Mouse (Mus musculus): ENCODE measurements at regions not wholly inside any gene's neighbourhood (a gene's known extent, or its start where the extent isn't known, plus 50 kb on each side); places are given as distances from the start of the nearest gene placed in this dataset.

DNA sequence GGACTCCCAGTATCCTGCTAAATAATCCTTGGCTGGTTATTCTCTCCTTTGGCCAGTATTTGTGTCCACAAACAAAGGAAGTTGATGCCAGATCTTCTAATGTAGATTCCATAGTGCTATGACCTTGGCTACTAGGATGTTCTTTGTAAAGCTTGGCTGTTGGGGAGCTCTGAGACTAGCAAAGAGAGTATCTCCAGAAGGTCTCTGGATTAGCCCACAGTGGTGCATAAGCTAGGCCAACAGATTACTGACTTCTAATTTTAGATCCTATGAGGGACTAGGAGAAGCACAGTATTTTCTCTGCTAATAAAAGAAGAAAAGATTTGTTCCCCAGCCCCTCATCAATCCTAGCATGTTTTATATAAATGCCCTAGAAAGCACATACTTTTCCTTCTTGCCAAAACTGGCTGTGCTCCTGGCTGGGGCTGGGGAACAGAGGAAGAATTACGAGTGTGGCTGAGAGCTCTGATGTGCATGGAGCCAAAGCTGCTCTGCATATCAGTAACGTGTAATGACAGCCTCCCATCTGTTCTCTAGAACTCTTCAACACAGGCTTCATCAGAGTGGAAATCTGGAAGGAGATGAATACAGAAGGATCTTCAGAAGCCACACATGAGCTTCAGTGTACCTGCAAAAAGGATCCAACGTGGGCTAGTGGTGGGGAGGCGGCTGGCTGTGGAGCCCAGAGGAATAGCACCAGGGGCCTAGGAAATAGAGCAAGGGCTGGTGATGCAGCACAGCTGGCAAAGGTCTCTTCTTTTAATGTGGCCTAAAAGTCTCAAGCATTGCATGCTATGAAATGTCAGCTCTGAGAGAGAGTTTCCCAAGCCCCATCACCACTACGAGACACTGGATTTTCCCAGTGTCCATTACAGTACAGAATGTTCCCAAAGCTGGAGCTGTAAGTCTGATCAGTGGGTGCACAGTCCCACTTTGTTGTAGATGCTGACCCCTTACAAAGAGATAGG is 283.0 kb upstream of the Plxna2 start:
- no peak for DNase-seq (ENCODE audit: low read depth, low spot score)

DNA sequence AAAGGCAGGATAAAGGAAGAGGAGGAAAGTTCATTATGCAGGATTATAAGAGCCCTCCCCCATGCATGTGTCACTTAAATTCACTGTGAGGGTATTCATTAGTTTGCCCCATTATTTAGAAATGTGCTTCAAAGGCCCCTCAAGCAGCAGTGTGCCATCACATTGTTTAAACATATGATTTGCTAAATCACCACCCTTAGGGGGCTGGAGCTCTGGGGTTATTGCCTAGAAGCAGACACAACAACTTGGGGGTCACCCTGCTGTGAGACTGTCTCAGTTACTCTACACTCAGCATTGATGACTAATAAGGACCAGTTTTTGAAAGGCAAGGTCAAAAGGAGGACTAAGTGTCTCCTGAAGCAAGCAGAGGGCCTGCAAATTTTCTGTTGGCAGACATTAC is 285.4 kb upstream of the Plxna2 start:
- DNase-seq (ENCODE audit: low read depth, low spot score), result no peak

DNA sequence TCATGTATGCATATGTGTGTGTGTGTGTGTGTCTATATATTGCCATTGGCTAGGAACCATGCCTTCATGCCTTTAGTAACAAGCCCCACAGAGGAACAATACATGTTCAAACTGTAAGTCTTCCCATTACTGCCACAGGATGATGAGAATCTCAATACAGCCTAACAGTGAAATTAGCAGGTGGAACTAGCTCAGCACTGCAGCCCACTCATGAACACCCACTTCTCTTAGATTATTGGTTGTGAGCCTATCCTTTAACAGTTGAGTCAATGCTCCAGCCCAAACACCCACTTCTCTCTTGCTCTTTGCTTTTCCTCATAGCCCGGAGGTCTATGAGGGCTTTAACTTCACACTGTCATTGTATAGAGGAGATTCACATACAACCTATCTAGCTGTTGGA is 287.5 kb upstream of the Plxna2 start:
- no peak for DNase-seq (ENCODE audit: low read depth, low spot score)

DNA sequence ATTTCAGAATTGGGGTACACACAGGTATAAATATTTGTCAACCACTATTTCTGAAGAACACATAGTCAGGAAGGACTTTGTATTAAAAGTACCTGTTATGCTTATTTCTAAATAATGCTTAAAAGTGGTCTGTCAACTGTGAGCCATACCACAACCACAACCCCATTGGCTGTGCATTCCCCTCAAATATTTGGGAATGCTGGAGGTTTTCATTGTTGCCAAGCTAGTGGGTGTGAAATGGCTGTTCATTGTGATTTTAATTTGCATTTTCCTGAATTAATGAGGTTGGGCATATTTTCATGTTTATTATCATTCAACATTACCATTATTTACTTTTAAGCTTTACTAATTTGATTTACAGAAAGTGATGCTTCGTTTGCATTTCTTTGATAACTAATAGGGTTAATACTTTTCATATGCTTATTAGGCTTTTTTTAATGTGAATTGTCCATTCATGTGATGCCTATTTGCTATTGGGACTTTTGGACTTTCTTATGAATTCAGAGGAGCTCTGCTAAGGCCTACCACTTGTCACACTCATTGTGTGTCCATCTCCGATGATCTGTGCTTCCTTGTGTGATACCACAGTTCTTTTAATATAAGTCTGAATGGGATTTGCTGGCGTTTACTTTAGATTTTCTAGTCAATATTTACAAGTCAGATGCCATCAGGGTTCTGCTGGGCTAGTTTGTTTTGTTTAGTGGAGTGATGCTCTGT is 297.5 kb upstream of the Plxna2 start:
- no peak for DNase-seq (ENCODE audit: low read depth, low spot score)

DNA sequence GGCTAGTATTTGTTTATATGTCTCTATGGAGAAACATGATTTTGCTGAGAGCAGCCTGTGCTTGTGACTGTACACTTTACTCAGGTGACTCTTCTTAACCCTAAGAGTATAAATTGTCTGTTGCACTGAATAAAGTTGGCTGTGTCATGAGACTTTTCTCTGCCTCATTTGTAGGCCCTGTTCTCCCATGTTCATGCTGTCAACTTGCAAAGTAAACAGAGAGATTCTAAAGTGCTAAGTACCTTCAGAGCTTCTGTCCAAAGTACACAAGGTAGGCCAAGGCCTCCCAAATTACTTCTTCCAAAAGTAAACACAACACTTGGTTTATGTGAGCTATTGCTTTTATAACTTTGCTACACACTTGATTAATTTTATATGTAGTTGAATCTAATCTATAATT is 299.7 kb upstream of the Plxna2 start:
- DNase-seq (ENCODE audit: low read depth, low spot score), result no peak

DNA sequence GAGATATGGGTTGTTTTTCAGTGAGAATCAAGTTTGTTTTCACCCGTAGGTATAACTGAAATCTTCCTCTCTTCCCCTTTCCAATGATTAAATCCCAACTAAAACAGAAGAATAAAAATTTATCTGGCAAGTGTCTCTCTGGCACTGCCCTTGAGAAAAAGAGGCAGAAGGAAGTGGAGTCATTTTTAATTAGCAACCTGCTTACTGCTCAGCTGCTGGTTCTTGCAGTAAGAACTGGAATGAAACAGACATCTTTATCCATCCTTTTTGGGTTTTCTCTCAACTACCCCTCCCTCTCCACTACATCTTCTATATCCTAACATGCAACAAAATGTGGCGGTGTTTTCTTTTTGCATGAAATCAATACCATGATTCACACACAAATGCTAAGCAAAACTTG is 302.4 kb upstream of the Plxna2 start:
- DNase-seq (ENCODE audit: low read depth, low spot score), result no peak

DNA sequence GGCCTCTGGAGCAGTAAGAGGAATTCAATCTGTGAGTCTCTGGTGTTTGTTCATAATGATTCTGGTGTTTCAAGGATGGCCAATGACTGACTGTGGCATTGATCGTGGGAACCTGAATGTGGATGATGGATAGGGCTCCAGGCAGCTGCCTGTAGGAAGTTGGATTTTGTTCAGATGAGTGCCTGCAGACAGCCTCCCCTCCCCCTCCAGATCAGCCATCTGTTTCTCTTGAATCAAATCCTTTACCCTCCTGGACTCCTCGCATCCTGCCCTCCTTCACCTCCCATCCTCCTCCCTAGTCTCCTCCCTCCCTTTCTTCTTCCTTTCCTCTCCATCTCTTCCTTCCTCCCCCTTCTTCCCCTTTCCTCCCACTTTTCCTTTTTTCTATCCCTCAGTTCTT is 307.6 kb upstream of the Plxna2 start:
- DNase-seq (ENCODE audit: low read depth, low spot score), result no peak

DNA sequence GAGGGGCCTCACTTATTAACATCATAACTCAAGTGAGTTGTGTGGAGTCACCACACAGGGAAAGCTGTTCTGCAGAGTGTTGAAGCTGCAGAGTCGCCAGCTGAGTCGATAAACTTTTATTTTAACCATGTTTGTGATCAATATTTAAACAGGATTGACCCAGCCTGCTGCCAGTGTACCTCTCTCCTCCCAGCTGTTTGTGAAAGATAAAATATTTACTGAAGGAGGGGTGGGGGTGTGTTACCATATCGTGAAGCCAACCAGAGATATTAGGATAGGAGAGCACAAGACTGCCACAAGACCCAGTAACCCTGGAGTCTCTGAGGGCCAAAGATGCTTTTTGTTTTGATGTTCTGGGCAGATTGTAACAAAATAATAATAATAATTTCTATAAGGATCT is 309.4 kb upstream of the Plxna2 start:
- no peak for DNase-seq (ENCODE audit: low read depth, low spot score)

DNA sequence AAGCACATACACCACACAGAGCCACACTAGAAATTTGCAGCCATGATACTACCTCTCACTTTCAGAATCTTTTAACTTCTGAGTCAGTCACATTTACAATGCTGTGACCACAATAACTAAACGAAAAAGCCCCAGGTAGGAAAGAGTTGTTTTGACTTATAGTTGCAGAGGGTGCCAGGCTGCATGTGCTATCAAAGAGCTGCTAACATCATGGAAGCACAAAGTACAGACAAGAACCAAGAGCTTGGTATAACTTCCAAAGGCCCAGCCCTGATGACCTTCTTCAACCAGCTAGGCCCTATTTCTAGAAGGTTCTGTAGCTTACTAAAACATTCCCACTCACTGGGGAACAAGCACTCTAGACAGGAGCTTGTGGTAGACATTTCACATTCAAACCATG is 314.1 kb upstream of the Plxna2 start:
- DNase-seq (ENCODE audit: low read depth, low spot score), result no peak

DNA sequence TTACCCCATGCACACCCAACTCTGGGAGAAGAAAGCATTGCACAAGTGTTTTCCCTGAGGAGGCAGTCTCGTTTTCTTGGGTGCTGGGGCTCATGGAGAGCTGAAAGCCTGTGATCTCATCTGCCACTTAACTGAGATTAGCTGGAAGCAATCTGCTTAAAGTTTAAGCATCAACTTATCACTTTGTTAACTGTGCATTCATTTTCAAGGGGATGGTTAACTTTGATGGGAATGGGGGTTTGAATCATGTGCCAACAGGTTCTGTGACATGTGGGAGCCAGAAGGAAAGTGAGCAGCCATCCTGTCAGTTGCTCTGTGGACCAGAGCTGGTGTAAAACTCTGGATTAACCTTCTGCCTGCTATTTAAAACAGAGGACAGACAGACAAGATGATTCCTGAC is 315.2 kb upstream of the Plxna2 start:
- no peak for DNase-seq (ENCODE audit: low read depth, low spot score)

DNA sequence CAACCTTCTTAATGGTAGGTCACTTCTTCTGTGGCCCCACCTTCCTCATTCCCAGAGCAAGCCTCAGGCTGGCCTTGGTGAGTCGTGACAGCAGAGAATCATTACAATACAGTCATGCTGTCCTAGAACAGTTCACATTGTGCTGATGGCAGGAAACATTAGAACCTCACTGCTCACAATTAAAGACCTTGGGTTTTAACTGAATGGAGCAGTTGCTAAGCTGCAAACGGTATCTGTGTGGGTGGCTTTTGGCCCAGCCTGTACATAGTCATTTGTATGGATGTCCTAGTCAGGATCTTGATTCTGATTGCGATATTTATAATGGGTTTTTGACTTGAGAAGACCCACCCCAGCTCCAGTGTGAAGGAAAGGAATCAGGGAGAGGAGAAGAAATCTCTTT is 336.1 kb upstream of the Plxna2 start:
- DNase-seq (ENCODE audit: low read depth, low spot score), result no peak

DNA sequence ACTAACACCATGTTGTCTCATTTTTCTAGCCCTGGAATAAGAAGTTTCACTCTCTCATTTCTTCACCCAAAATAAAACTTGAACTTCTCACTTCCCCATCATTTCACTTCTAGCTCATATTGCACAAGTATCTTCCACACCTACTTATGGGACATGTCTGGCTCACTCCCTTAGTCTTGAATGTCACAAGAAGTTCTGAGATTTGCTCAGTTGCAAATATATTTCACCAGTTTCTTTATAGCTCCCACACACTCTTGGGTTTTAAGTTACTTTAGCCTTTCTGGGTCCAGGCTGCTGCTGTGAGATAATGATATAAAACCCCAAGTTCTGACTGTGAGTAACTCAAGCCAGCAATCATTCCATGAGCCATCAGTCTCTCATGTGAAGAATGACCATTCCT is 350.0 kb upstream of the Plxna2 start:
- no peak for DNase-seq (ENCODE audit: low read depth, low spot score)

DNA sequence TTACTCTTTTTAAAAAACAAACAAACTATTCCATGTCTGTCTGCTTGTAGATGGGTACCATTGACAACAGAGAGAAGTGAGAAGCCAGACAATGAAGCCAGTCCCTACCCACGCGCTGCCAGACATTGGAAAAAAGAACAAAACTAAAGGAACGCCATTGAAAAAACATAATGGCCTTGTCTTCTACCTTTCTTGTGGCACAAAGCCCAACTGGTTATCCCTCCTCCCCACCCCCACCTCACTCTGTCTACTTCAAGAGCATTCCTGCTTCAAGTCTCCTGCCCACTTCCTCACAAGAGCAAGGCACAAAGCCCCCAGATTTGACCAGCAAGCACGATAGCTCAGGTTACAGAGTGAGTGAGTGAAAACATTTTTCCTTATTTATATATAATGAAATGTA is 355.6 kb upstream of the Plxna2 start:
- DNase-seq (ENCODE audit: low read depth, low spot score), result no peak

DNA sequence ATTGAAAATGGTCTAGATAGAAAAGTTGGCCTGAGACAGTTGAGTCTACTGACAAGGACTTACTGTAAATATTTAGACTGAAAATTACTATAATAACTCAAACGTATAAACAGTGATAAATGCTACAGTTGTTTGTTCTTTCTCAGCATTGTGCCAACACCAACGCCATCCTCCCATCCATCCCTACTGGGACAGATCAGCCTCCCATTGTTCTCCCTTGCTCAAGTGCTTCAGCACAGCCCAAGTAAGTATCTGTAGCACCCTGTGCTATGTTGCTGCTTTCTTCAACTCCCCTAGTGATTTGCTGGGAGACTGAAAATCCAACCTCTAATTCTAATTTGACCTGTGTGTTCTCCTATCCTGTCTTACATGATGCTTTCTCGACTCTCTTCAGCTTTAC is 358.1 kb upstream of the Plxna2 start:
- DNase-seq (ENCODE audit: low read depth, low spot score), result no peak

DNA sequence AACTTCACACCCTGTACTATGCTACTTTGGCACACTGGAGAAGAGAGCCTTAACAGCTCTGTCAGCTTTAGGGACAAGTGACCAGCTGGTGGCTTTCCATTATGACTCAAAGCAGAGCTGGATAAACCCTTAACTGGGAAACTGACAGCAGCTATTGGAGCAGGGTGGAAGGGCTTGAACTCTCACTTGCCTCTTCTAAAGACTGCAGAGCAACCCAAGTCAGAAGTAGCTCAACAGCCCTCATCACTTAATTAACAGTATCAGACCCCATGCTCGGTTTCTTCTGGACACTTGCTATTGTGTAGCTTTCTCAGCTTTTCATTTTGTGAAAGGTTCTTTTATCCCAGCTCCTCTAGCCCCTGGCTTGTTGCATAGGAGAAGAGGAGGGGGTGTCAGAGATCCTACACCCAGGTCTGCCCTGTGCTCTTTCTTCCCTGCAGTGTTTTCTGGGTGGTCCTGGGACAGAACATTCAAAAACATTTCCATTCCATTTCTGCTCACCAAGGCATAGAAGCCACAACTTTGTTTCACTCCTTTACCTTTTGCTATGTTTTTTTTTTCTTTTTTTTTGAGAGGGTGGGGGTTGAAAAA is 373.1 kb upstream of the Plxna2 start:
- no peak for DNase-seq (ENCODE audit: low read depth, low spot score)

DNA sequence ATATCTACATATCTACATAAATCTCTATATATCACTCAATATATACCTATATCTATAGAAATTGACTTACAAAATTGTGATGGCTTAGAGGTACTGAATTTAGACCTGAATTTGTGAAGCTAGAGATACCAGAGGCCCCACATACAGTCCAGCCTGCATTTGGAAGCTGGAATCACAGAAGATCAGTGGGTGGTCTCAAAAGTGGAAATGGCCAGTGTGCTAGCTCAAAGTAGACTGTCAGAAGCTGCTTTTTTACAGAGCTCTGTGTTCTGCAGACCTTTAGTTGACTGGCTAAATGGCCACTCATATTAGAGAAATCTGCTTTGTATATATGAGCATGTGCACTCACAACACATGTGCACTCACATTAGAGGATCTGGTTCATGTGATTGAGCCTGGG is 376.9 kb upstream of the Plxna2 start:
- no peak for DNase-seq (ENCODE audit: low read depth, low spot score)

DNA sequence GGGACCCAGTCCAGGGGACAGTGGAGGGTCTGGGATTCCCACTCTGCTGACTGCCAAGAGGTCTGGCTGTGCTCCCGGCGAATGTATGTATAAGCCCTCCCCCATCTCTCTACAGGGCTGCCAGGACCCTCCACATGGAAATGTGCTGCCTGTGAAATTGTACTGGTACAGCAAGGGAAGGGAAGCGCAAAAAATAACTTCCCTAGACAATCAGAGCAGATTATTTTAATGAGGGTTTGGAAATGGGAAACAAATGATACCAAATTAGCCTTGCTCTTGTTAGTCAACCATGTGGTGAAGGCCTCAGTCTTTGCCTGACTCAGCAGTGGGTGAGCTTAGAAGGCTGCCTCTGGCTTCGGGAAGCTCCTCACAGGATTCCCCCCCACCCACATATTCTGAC is 386.8 kb upstream of the Plxna2 start:
- DNase-seq (ENCODE audit: low read depth, low spot score), result no peak

DNA sequence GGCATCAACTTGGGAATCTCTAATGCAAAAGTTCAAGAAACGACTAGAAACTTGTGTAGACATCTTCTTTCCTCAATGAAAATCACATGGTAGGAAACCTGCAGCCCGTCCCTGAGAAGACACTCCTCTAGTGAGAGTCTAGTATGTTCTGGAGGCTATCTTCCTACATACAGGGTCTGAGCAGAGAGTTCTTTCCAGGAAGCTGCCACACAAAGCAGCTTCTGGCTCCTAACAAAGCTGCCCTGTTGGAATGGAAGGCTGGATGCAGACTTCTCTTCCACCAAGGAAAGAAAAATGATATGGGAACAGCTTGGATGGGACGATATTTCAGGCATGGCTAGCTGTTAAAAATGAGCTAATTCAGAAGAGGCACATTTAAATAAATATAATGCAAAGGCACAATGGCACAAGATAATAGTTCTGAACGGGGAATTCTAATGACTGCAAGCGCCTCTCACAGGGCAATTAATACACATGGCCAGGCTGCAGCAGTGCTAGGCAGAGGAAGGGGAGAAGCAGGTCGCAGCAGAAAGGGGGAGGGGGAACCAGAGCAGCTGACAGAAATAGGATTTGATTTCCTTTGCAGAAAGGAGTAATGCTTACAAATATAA is 391.4 kb upstream of the Plxna2 start:
- no peak for DNase-seq (ENCODE audit: low read depth, low spot score)

DNA sequence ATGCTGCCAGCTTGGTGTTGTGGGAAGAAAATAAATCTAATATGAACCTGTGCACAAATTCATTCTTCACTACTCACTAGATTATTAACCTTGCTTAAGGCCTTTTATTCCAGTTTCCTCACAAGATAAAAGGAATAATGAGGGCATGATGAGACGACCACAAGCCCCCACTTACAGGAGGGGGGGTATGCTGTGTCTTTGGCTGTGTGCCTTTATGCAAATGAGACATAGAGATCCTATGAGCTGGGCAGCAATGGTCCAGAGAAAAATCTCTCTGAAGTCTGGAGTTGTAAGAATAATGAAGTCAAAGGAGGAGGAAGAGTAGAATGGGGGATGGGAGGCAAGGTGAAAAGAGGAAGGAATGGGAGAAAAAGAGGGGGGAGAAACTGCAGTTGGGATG is 392.2 kb upstream of the Plxna2 start:
- no peak for DNase-seq (ENCODE audit: low read depth, low spot score)

DNA sequence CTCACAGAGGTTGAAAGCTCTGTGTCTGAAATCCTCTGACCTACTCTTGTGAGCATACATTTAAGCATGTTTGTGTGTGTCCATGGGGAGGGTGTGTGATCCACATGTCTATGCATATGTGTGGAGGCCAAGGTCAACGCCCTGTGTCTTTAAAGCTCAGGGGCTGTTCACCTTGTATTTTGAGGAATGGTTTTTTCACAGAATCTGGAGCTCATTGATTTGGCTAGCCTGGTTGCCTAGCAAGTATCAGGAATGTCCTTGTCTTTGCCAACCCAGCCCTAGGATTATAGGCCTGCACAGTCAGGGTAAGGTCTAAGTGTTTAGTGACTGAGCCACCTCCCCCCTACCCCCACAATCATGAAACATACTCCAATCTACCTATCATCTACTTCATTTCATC is 394.0 kb upstream of the Plxna2 start:
- no peak for DNase-seq (ENCODE audit: low read depth, low spot score)

DNA sequence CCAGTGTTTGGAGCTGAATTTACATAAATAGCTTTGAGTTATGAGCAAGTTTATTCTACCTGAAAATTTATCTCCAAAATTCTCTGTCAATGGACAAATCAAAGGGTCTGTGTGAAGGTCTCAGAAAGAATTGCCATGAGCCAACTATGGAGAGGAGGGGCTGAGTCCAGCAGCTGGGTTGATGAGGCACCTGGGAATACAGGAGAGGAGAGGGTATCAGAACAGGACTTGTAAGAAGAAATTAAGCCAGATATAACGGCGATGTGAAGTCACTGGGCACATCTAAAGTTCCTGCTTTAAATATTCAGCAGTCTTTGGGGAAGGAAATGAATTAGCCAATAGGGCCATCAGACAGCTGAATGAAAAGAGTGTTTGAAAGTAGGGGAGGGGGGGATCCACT is 394.4 kb upstream of the Plxna2 start:
- DNase-seq (ENCODE audit: low read depth, low spot score), result no peak

DNA sequence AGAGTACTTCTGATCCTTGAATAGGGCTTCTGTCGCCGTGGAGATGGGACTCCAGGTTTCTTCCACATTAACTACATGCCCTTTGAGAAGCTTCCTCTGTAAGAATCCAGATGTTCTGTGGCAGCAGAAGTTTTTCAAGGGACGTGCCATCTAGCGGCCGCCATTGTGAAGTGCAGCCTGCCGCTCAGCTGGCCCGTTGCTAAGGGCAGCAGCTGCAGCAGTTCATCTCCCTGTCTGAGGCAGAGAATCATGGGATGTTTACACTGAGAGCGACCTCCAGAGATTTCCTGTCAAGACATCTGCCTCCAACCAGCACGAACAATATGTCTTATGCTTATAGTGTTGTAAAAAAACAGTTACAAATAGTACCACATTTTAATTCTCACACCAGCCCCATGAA is 395.0 kb upstream of the Plxna2 start:
- peak; percentile 70 for DNase-seq (ENCODE audit: low read depth, low spot score)
